Comparison of ENCODE assay signal across 13 mouse cellular contexts in the genomic region with DNA sequence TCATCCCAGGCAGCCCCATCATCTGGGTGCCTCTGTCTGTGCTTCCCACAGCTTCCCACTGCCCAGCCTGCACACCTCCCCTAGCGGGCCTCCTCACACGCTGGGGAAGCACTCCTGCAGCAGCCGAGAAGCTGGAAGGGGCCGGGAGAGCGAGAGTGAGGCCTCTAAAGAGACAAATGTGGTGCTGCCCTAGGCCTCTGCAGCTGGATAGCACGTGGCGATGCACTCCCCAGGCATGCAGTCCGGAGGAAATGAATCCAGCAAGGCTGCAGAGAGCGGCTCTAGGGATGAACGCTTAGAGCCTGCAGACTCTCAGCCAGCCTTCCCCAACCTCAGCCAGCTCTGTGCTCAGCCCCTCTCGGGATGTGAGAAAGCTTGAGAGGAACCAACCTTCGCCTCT. TPM values are rescaled to one million over a fixed set of nuclear protein-coding genes. Genes with fewer than 3 reads are reported as not detected.
DNase-seq lines count a peak whose midpoint lies in the region; ATAC-seq and TF ChIP-seq lines count a peak whose summit lies in the region.
"Had no signal": no experiment of that assay in that cellular context is flagged by ENCODE, and none has a peak within 500 bp of the region (broad histone marks: within the 10 kb centered on the region; RNA-seq: fewer than 3 reads in every experiment).

No protein-coding gene starts in this region.

- H3K27ac ChIP-seq in forebrain, embryonic 10.5 days, result peak overlapping the region; percentile 64
- no peak overlapping the region for H3K27ac ChIP-seq in forebrain, embryonic 16.5 days (ENCODE audit: low read length)
- peak overlapping the region; percentile 13; the same call in 1 of the 2 replicates for H3K27ac ChIP-seq in hindbrain, embryonic 16.5 days (ENCODE audit: low read depth, low read length)
- H3K27ac ChIP-seq in hindbrain, postnatal 0 days, result no peak overlapping the region
- peak overlapping the region; percentile 82 for H3K27ac ChIP-seq in embryonic facial prominence, embryonic 10.5 days (replicated peaks)
- no peak overlapping the region; the same call in 1 of the 2 replicates for H3K27ac ChIP-seq in limb, embryonic 11.5 days (replicated peaks; ENCODE audit: low read depth, low read length)
- H3K27ac ChIP-seq: kidney, embryonic 15.5 days; left cerebral cortex, adult 2 months had no signal

- no peaks in the 10 kb centered on the region for H3K9me3 ChIP-seq in forebrain, embryonic 10.5 days
- H3K9me3 ChIP-seq in forebrain, embryonic 16.5 days (ENCODE audit: control insufficient read depth, low read length), result no peaks in the 10 kb centered on the region
- no peaks in the 10 kb centered on the region for H3K9me3 ChIP-seq in hindbrain, embryonic 16.5 days (ENCODE audit: control insufficient read depth, low read length)
- no peaks in the 10 kb centered on the region for H3K9me3 ChIP-seq in hindbrain, postnatal 0 days (ENCODE audit: low read length)
- H3K9me3 ChIP-seq in embryonic facial prominence, embryonic 10.5 days, result no peaks in the 10 kb centered on the region
- H3K9me3 ChIP-seq in limb, embryonic 11.5 days (ENCODE audit: control insufficient read depth, low read length), result no peaks in the 10 kb centered on the region
- H3K9me3 ChIP-seq: kidney, embryonic 15.5 days had no signal

- no peak overlapping the region for H3K9ac ChIP-seq in forebrain, embryonic 16.5 days (replicated peaks; ENCODE audit: low read depth, low read length)
- H3K9ac ChIP-seq in hindbrain, embryonic 16.5 days (ENCODE audit: low read depth, low read length), result peak overlapping the region; percentile 41
- H3K9ac ChIP-seq in hindbrain, postnatal 0 days (replicated peaks; ENCODE audit: low read length), result no peak overlapping the region
- peak overlapping the region; percentile 8; the same call in 1 of the 2 replicates for H3K9ac ChIP-seq in limb, embryonic 11.5 days (ENCODE audit: low read length)
- H3K9ac ChIP-seq: kidney, embryonic 15.5 days had no signal

- no peak for ATAC-seq in forebrain, embryonic 16.5 days
- no peak for ATAC-seq in hindbrain, embryonic 16.5 days
- ATAC-seq in hindbrain, postnatal 0 days, result no peak
- ATAC-seq in limb, embryonic 11.5 days (ENCODE audit: insufficient number of reproducible peaks, low FRiP score, low TSS enrichment, low read depth), result peak; percentile 7; the same call in 1 of the 2 replicates

- H3K4me2 ChIP-seq in forebrain, embryonic 16.5 days (ENCODE audit: low read length), result no peak overlapping the region
- no peak overlapping the region for H3K4me2 ChIP-seq in hindbrain, embryonic 16.5 days (ENCODE audit: low read length)
- H3K4me2 ChIP-seq in hindbrain, postnatal 0 days (ENCODE audit: low read depth, low read length), result no peak overlapping the region
- H3K4me2 ChIP-seq in limb, embryonic 11.5 days (ENCODE audit: low read depth, severe bottlenecking), result no peak overlapping the region
- H3K4me2 ChIP-seq: kidney, embryonic 15.5 days; midbrain, embryonic 11.5 days had no signal

- DNase-seq in forebrain, embryonic 10.5 days (ENCODE audit: extremely low spot score, low spot score), result peak; percentile 33
- DNase-seq in hindbrain, postnatal 0 days (ENCODE audit: low spot score), result no peak
- DNase-seq in embryonic facial prominence, embryonic 10.5 days (ENCODE audit: low spot score), result peak; percentile 70
- DNase-seq in limb, embryonic 11.5 days (ENCODE audit: low spot score), result peak; percentile 71
- no peak for DNase-seq in ovary, postnatal 36 days (ENCODE audit: low spot score)
- no peak for DNase-seq in frontal cortex, postnatal 10 days (ENCODE audit: low spot score in 2 of 2)
- DNase-seq: cerebellum, adult 8-10 months; right cerebral cortex, postnatal 25 days had no signal

- no peak overlapping the region for H3K4me3 ChIP-seq in forebrain, embryonic 10.5 days
- H3K4me3 ChIP-seq in forebrain, embryonic 16.5 days (replicated peaks; ENCODE audit: low read length), result no peak overlapping the region
- no peak overlapping the region for H3K4me3 ChIP-seq in hindbrain, embryonic 16.5 days (ENCODE audit: low read length)
- no peak overlapping the region for H3K4me3 ChIP-seq in hindbrain, postnatal 0 days (ENCODE audit: low read length)
- no peak overlapping the region for H3K4me3 ChIP-seq in embryonic facial prominence, embryonic 10.5 days
- H3K4me3 ChIP-seq in limb, embryonic 11.5 days (ENCODE audit: low read depth, low read length), result no peak overlapping the region
- H3K4me3 ChIP-seq: kidney, embryonic 15.5 days; left cerebral cortex, adult 2 months had no signal

- H3K4me1 ChIP-seq in forebrain, embryonic 10.5 days, result peaks cover 45% of the 10 kb centered on the region
- H3K4me1 ChIP-seq in forebrain, embryonic 16.5 days (replicated peaks; ENCODE audit: control insufficient read depth, insufficient read depth, low read length), result peaks cover 24% of the 10 kb centered on the region
- peaks cover 18% of the 10 kb centered on the region for H3K4me1 ChIP-seq in hindbrain, embryonic 16.5 days (ENCODE audit: control insufficient read depth, insufficient read depth, low read depth, low read length)
- peaks cover 6% of the 10 kb centered on the region; the same call in 1 of the 2 replicates for H3K4me1 ChIP-seq in hindbrain, postnatal 0 days (ENCODE audit: insufficient read depth, low read length)
- peaks cover 62% of the 10 kb centered on the region for H3K4me1 ChIP-seq in embryonic facial prominence, embryonic 10.5 days
- H3K4me1 ChIP-seq in limb, embryonic 11.5 days (ENCODE audit: control insufficient read depth, insufficient read depth, low read length), result peaks cover 14% of the 10 kb centered on the region

- TF ChIP-seq CTCF in hindbrain, postnatal 0 days (IDR thresholded peaks at IDR 0.05; ENCODE audit: low read depth), result no peak

- no peaks in the 10 kb centered on the region for H3K36me3 ChIP-seq in forebrain, embryonic 10.5 days (replicated peaks)
- no peaks in the 10 kb centered on the region for H3K36me3 ChIP-seq in forebrain, embryonic 16.5 days (ENCODE audit: control insufficient read depth, insufficient read depth)
- H3K36me3 ChIP-seq in hindbrain, embryonic 16.5 days (ENCODE audit: control insufficient read depth, insufficient read depth, low read length), result no peaks in the 10 kb centered on the region
- no peaks in the 10 kb centered on the region for H3K36me3 ChIP-seq in hindbrain, postnatal 0 days (ENCODE audit: insufficient read depth, low read length)
- H3K36me3 ChIP-seq in embryonic facial prominence, embryonic 10.5 days (replicated peaks), result no peaks in the 10 kb centered on the region
- H3K36me3 ChIP-seq in limb, embryonic 11.5 days (ENCODE audit: control insufficient read depth, insufficient read depth, low read length), result no peaks in the 10 kb centered on the region
- H3K36me3 ChIP-seq: kidney, embryonic 15.5 days had no signal

- WGBS in forebrain, embryonic 10.5 days, result 28% methylated on average over 12 of the region's 12 CpGs
- WGBS in forebrain, embryonic 16.5 days, result 30% methylated on average over 12 of the region's 12 CpGs
- 21% methylated on average over 12 of the region's 12 CpGs for WGBS in hindbrain, embryonic 16.5 days
- 30% methylated on average over 12 of the region's 12 CpGs for WGBS in hindbrain, postnatal 0 days
- WGBS in embryonic facial prominence, embryonic 10.5 days, result 20% methylated on average over 12 of the region's 12 CpGs
- 8% methylated on average over 12 of the region's 12 CpGs for WGBS in limb, embryonic 11.5 days

- peaks cover 79% of the 10 kb centered on the region for H3K27me3 ChIP-seq in forebrain, embryonic 10.5 days (ENCODE audit: poor library complexity, severe bottlenecking)
- no peaks in the 10 kb centered on the region for H3K27me3 ChIP-seq in forebrain, embryonic 16.5 days (replicated peaks; ENCODE audit: control insufficient read depth, insufficient read depth, low read length)
- H3K27me3 ChIP-seq in hindbrain, embryonic 16.5 days (replicated peaks; ENCODE audit: control insufficient read depth, insufficient read depth, low read length), result 0 out of 2 replicates have a peak, but pooled peaks cover 2% of the 10 kb centered on the region
- H3K27me3 ChIP-seq in hindbrain, postnatal 0 days (ENCODE audit: insufficient read depth, low read length), result no peaks in the 10 kb centered on the region
- peaks cover 91% of the 10 kb centered on the region for H3K27me3 ChIP-seq in embryonic facial prominence, embryonic 10.5 days (replicated peaks; ENCODE audit: low read depth, poor library complexity, severe bottlenecking)
- H3K27me3 ChIP-seq in limb, embryonic 11.5 days (ENCODE audit: control insufficient read depth, insufficient read depth, low read length), result no peaks in the 10 kb centered on the region

RNA-seq across cellular contexts. Expression of gene Wnt11, which starts 35.9 kb away (rescaled TPM):
- 0.17 and 0.32 TPM in 2 replicates for polyA plus RNA-seq in forebrain, embryonic 10.5 days (2016; fragmentation: Nextera tagmentation; extraction: Ambion mirVana)
- 0.37 and 0.53 TPM in 2 replicates for polyA plus RNA-seq in forebrain, embryonic 16.5 days (2015; fragmentation: Nextera tagmentation; extraction: Ambion mirVana)
- polyA plus RNA-seq in hindbrain, embryonic 16.5 days (2015; fragmentation: Nextera tagmentation; extraction: Ambion mirVana), result 1.4 and 2.7 TPM in 2 replicates
- 11.4 and 17.2 TPM in 2 replicates for total RNA-seq in hindbrain, postnatal 0 days (2014; rRNA removed)
- 2.2 and 2.8 TPM in 2 replicates for polyA plus RNA-seq in hindbrain, postnatal 0 days (2015; fragmentation: Nextera tagmentation; extraction: Ambion mirVana)
- polyA plus RNA-seq in embryonic facial prominence, embryonic 10.5 days (2016; fragmentation: Nextera tagmentation; extraction: Ambion mirVana), result 2.0 TPM in 2 replicates
- polyA plus RNA-seq in limb, embryonic 11.5 days (2014; fragmentation: Nextera tagmentation; extraction: Ambion mirVana), result 21.3 and 22.2 TPM in 2 replicates

Comparison
In these comparisons a context has a peak if more than half of its experiments do, and no peak if none do; other contexts are left out.
1. H3K27ac ChIP-seq: peak in forebrain, embryonic 10.5 days (single experiment), hindbrain, embryonic 16.5 days (single experiment) and embryonic facial prominence, embryonic 10.5 days (single experiment); none in forebrain, embryonic 16.5 days (single experiment), hindbrain, postnatal 0 days (single experiment) and limb, embryonic 11.5 days (single experiment).
2. H3K9ac ChIP-seq: peak in hindbrain, embryonic 16.5 days (single experiment) and limb, embryonic 11.5 days (single experiment); none in forebrain, embryonic 16.5 days (single experiment) and hindbrain, postnatal 0 days (single experiment).
3. DNase-seq: peak in forebrain, embryonic 10.5 days (single experiment), embryonic facial prominence, embryonic 10.5 days (single experiment) and limb, embryonic 11.5 days (single experiment); none in hindbrain, postnatal 0 days (single experiment), ovary, postnatal 36 days (single experiment) and frontal cortex, postnatal 10 days (0 of 2).